Mouse (Mus musculus): ENCODE results near the gene Btg2. TPM values are rescaled to one million over a fixed set of nuclear protein-coding genes. Genes with fewer than 3 reads are reported as not detected.

Gene Btg2
- polyA plus RNA-seq, 1 experiment from 2014 or later, result 103 TPM

GRCm38 (mm10) chr1:134089074-134089473 lies 10.2 kb upstream of the Btg2 start:
- no peaks in the 10 kb centered on the region for H3K9me3 ChIP-seq (replicated peaks)
- 55% methylated on average over 7 of the region's 7 CpGs for WGBS (ENCODE audit: insufficient replicate concordance)
- H3K4me1 ChIP-seq (replicated peaks), result peaks cover 92% of the 10 kb centered on the region
- no peak for ATAC-seq (ENCODE audit: insufficient read depth)
- no peak overlapping the region for H3K4me2 ChIP-seq
- H3K27ac ChIP-seq (replicated peaks), result peak overlapping the region; percentile 56; the same call in 1 of the 2 replicates
- H3K36me3 ChIP-seq (replicated peaks), result no peaks in the 10 kb centered on the region
- H3K27me3 ChIP-seq, result no peaks in the 10 kb centered on the region
- no peak overlapping the region for H3K9ac ChIP-seq
- H3K4me3 ChIP-seq (replicated peaks), result no peak overlapping the region

GRCm38 (mm10) chr1:134086811-134087398 lies 8.0 kb upstream of the Btg2 start:
- H3K4me2 ChIP-seq, result peak overlapping the region; percentile 74
- no peaks in the 10 kb centered on the region for H3K27me3 ChIP-seq
- peak overlapping the region; percentile 42 for H3K4me3 ChIP-seq (replicated peaks)
- H3K36me3 ChIP-seq (replicated peaks), result no peaks in the 10 kb centered on the region
- 14% methylated on average over 16 of the region's 16 CpGs for WGBS (ENCODE audit: insufficient replicate concordance)
- H3K9me3 ChIP-seq (replicated peaks), result no peaks in the 10 kb centered on the region
- peak; percentile 62 for ATAC-seq (ENCODE audit: insufficient read depth)
- H3K9ac ChIP-seq, result peak overlapping the region; percentile 60
- peak overlapping the region; percentile 93 for H3K27ac ChIP-seq (replicated peaks)
- peaks cover 93% of the 10 kb centered on the region for H3K4me1 ChIP-seq (replicated peaks)

GRCm38 (mm10) chr1:134086017-134086416 lies 7.1 kb upstream of the Btg2 start:
- Histone ChIP-seq H3K36me3 (replicated peaks) (no peaks in the 10 kb centered on the region), H3K9me3 (replicated peaks) (no peaks in the 10 kb centered on the region), H3K4me1 (replicated peaks) (peaks cover 93% of the 10 kb centered on the region), H3K9ac (peak overlapping the region; percentile 60; the same call in 1 of the 2 replicates), H3K4me2 (peak overlapping the region; percentile 74), H3K4me3 (replicated peaks) (0 out of 2 replicates have a peak overlapping the region, but pooled peaks have one; percentile 42), H3K27me3 (no peaks in the 10 kb centered on the region), H3K27ac (replicated peaks) (peak overlapping the region; percentile 93)
- WGBS (ENCODE audit: insufficient replicate concordance), result 42% methylated on average over 3 of the region's 3 CpGs
- ATAC-seq (ENCODE audit: insufficient read depth), result no peak

GRCm38 (mm10) chr1:134084128-134084527 lies 5.2 kb upstream of the Btg2 start:
- Histone ChIP-seq H3K27ac (replicated peaks) (peak overlapping the region; percentile 93), H3K9me3 (replicated peaks) (no peaks in the 10 kb centered on the region), H3K4me2 (no peak overlapping the region), H3K36me3 (replicated peaks) (no peaks in the 10 kb centered on the region), H3K27me3 (no peaks in the 10 kb centered on the region), H3K4me1 (replicated peaks) (peaks cover 99% of the 10 kb centered on the region), H3K9ac (no peak overlapping the region), H3K4me3 (replicated peaks) (no peak overlapping the region)
- no peak for ATAC-seq (ENCODE audit: insufficient read depth)
- 75% methylated on average over 3 of the region's 3 CpGs for WGBS (ENCODE audit: insufficient replicate concordance)

GRCm38 (mm10) chr1:134083676-134084075 lies 4.8 kb upstream of the Btg2 start:
- Histone ChIP-seq H3K27ac (replicated peaks) (peak overlapping the region; percentile 93), H3K4me1 (replicated peaks) (peaks cover 95% of the 10 kb centered on the region), H3K9me3 (replicated peaks) (no peaks in the 10 kb centered on the region), H3K36me3 (replicated peaks) (no peaks in the 10 kb centered on the region), H3K27me3 (no peaks in the 10 kb centered on the region), H3K4me3 (replicated peaks) (no peak overlapping the region), H3K4me2 (peak overlapping the region; percentile 60), H3K9ac (peak overlapping the region; percentile 57)
- WGBS (ENCODE audit: insufficient replicate concordance), result 62% methylated on average over 8 of the region's 8 CpGs
- no peak for ATAC-seq (ENCODE audit: insufficient read depth)

GRCm38 (mm10) chr1:134082987-134083516 lies 4.1 kb upstream of the Btg2 start:
- Histone ChIP-seq H3K36me3 (replicated peaks) (no peaks in the 10 kb centered on the region), H3K4me3 (replicated peaks) (peak overlapping the region; percentile 3), H3K27ac (replicated peaks) (peak overlapping the region; percentile 93), H3K27me3 (no peaks in the 10 kb centered on the region), H3K4me2 (peak overlapping the region; percentile 60), H3K4me1 (replicated peaks) (peaks cover 89% of the 10 kb centered on the region), H3K9me3 (replicated peaks) (no peaks in the 10 kb centered on the region), H3K9ac (peak overlapping the region; percentile 57)
- ATAC-seq (ENCODE audit: insufficient read depth), result peak; percentile 57
- WGBS (ENCODE audit: insufficient replicate concordance), result 35% methylated on average over 11 of the region's 11 CpGs

- Histone ChIP-seq H3K27ac (replicated peaks) (peak overlapping the region; percentile 93), H3K4me3 (replicated peaks) (no peak overlapping the region), H3K27me3 (no peaks in the 10 kb centered on the region), H3K4me1 (replicated peaks) (peaks cover 85% of the 10 kb centered on the region), H3K9me3 (replicated peaks) (no peaks in the 10 kb centered on the region), H3K36me3 (replicated peaks) (peaks cover 20% of the 10 kb centered on the region), H3K9ac (peak overlapping the region; percentile 79), H3K4me2 (peak overlapping the region; percentile 90)
- ATAC-seq (ENCODE audit: insufficient read depth), result no peak
- 79% methylated on average over 5 of the region's 5 CpGs for WGBS (ENCODE audit: insufficient replicate concordance)
Measured at GRCm38 (mm10) chr1:134080881-134081450, 2.0 kb upstream of the Btg2 start.

- H3K4me3 ChIP-seq (replicated peaks), result no peak overlapping the region
- H3K36me3 ChIP-seq (replicated peaks), result peaks cover 25% of the 10 kb centered on the region
- WGBS (ENCODE audit: insufficient replicate concordance), result 45% methylated on average over 4 of the region's 4 CpGs
- peak overlapping the region; percentile 90 for H3K4me2 ChIP-seq
- no peaks in the 10 kb centered on the region for H3K27me3 ChIP-seq
- peak overlapping the region; percentile 93 for H3K27ac ChIP-seq (replicated peaks)
- H3K4me1 ChIP-seq (replicated peaks), result peaks cover 85% of the 10 kb centered on the region
- ATAC-seq (ENCODE audit: insufficient read depth), result no peak
- peak overlapping the region; percentile 79 for H3K9ac ChIP-seq
- no peaks in the 10 kb centered on the region for H3K9me3 ChIP-seq (replicated peaks)
Measured at GRCm38 (mm10) chr1:134080406-134080805, 1.5 kb upstream of the Btg2 start.

GRCm38 (mm10) chr1:134079477-134080163 lies 700 bp upstream of the Btg2 start:
- no peaks in the 10 kb centered on the region for H3K9me3 ChIP-seq (replicated peaks)
- H3K4me2 ChIP-seq, result peak overlapping the region; percentile 90
- H3K27ac ChIP-seq (replicated peaks), result peak overlapping the region; percentile 93
- H3K36me3 ChIP-seq (replicated peaks), result peaks cover 33% of the 10 kb centered on the region
- WGBS (ENCODE audit: insufficient replicate concordance), result 5% methylated on average over 9 of the region's 9 CpGs
- H3K4me3 ChIP-seq (replicated peaks), result peak overlapping the region; percentile 84
- ATAC-seq (ENCODE audit: insufficient read depth), result peak; percentile 0; the same call in 1 of the 2 replicates
- H3K27me3 ChIP-seq, result no peaks in the 10 kb centered on the region
- peaks cover 85% of the 10 kb centered on the region for H3K4me1 ChIP-seq (replicated peaks)
- peak overlapping the region; percentile 79 for H3K9ac ChIP-seq

- H3K9me3 ChIP-seq (replicated peaks), result no peaks in the 10 kb centered on the region
- peak overlapping the region; percentile 95 for H3K9ac ChIP-seq
- peak; percentile 57 for ATAC-seq (ENCODE audit: insufficient read depth)
- H3K27ac ChIP-seq (replicated peaks), result peak overlapping the region; percentile 98
- no peaks in the 10 kb centered on the region for H3K27me3 ChIP-seq
- WGBS (ENCODE audit: insufficient replicate concordance), result 3% methylated on average over 19 of the region's 19 CpGs
- peaks cover 85% of the 10 kb centered on the region for H3K4me1 ChIP-seq (replicated peaks)
- peak overlapping the region; percentile 84 for H3K4me3 ChIP-seq (replicated peaks)
- H3K36me3 ChIP-seq (replicated peaks), result peaks cover 40% of the 10 kb centered on the region
- H3K4me2 ChIP-seq, result peak overlapping the region; percentile 90
Measured at GRCm38 (mm10) chr1:134078061-134078795, 692 bp downstream of the Btg2 start.
